In the genomic region with DNA sequence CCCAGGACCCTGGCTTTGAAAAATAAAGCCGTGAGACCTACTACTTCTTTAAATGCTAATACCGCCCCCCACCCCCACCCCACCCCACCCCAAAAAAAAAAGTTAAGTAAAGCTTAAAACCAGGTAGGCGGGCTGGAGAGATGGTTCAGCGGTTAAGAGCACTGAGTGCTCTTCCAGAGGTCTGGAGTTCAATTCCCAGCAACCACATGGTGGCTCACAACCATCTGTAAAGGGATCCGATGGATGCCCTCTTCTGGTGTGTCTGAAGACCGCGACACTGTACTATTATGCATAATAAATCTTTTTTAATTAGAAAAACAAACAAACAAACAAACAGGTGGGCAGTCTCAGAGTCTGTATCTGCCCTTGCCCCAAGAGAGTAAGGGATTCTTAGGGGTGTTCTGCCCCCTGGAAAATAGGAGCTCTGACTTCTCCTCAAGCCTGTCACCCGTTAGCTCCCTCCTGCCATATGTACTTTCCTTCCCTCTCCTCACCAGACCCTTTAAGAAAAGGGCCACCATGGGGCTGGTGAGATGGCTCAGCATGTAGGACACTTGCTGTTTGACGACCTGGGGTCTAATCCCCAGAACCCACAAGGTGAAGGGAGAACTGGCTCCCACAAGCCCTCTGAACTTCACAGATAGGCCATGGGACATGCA, we compare ENCODE assay signal across 8 mouse cellular contexts. TPM values are rescaled to one million over a fixed set of nuclear protein-coding genes. Genes with fewer than 3 reads are reported as not detected.
A peak's percentile ranks its signal among the peaks of the same experiment; 100 is the strongest.
DNase-seq lines count a peak whose midpoint lies in the region; ATAC-seq and TF ChIP-seq lines count a peak whose summit lies in the region.

A gene (minus strand): TSS at position 169 of the 659 bp plus-strand sequence.

- TF ChIP-seq CTCF in left cerebral cortex, adult 2 months (IDR thresholded peaks at IDR 0.05), result no peak
- 0 out of 2 replicates have a peak, but pooled peaks have one; percentile 15 for TF ChIP-seq CTCF in hindbrain, postnatal 0 days (IDR thresholded peaks at IDR 0.05; ENCODE audit: low read depth)

- DNase-seq in left cerebral cortex, adult 2 months (ENCODE audit: extremely low spot score in 1 of 2, low spot score in 2 of 2), result no peak
- DNase-seq in left cerebral cortex, adult 9 months (ENCODE audit: low spot score in 2 of 2), result no peak
- DNase-seq in adrenal gland, postnatal 14 days, result no peak
- DNase-seq in hindbrain, postnatal 0 days (ENCODE audit: low spot score), result no peak
- DNase-seq in lung, postnatal 36 days, result peak; percentile 8
- no peak for DNase-seq in urinary bladder, postnatal 14 days (ENCODE audit: low spot score)
- DNase-seq in right cerebral cortex, postnatal 36 days (ENCODE audit: low spot score in 2 of 2), result no peak

- peaks cover 9% of the 10 kb centered on the region for H3K4me1 ChIP-seq in forebrain, embryonic 13.5 days
- H3K4me1 ChIP-seq in hindbrain, postnatal 0 days (ENCODE audit: insufficient read depth, low read length), result no peaks in the 10 kb centered on the region

- H3K9ac ChIP-seq in forebrain, embryonic 13.5 days, result peak within 1 kb of the TSS; percentile 87
- H3K9ac ChIP-seq in hindbrain, postnatal 0 days (replicated peaks; ENCODE audit: low read length), result peak within 1 kb of the TSS; percentile 91

- H3K27ac ChIP-seq in left cerebral cortex, adult 2 months, result peak within 1 kb of the TSS; percentile 97
- H3K27ac ChIP-seq in forebrain, embryonic 13.5 days, result peak within 1 kb of the TSS; percentile 59
- H3K27ac ChIP-seq in hindbrain, postnatal 0 days, result peak within 1 kb of the TSS; percentile 91

- 12% methylated on average over 9 of the region's 9 CpGs for WGBS in forebrain, embryonic 13.5 days
- WGBS in hindbrain, postnatal 0 days, result 15% methylated on average over 9 of the region's 9 CpGs

- H3K4me3 ChIP-seq in left cerebral cortex, adult 2 months, result peak within 1 kb of the TSS; percentile 95
- peak within 1 kb of the TSS; percentile 75 for H3K4me3 ChIP-seq in forebrain, embryonic 13.5 days
- peak within 1 kb of the TSS; percentile 88 for H3K4me3 ChIP-seq in hindbrain, postnatal 0 days (ENCODE audit: low read length)

- peak; percentile 39; the same call in 1 of the 2 replicates for ATAC-seq in forebrain, embryonic 13.5 days
- ATAC-seq in hindbrain, postnatal 0 days, result peak; percentile 46

- peaks cover 5% of the 10 kb centered on the region; the same call in 1 of the 2 replicates for H3K36me3 ChIP-seq in forebrain, embryonic 13.5 days (ENCODE audit: poor library complexity, severe bottlenecking)
- 0 out of 2 replicates have a peak, but pooled peaks cover 10% of the 10 kb centered on the region for H3K36me3 ChIP-seq in hindbrain, postnatal 0 days (ENCODE audit: insufficient read depth, low read length)

- H3K4me2 ChIP-seq in forebrain, embryonic 13.5 days, result peak within 1 kb of the TSS; percentile 83
- H3K4me2 ChIP-seq in hindbrain, postnatal 0 days (ENCODE audit: low read depth, low read length), result peak within 1 kb of the TSS; percentile 71

- intact Hi-C loops in left cerebral cortex, adult 2 months (cut with DNase I), result no loop called here

- H3K27me3 ChIP-seq in forebrain, embryonic 13.5 days, result no peaks in the 10 kb centered on the region
- H3K27me3 ChIP-seq in hindbrain, postnatal 0 days (ENCODE audit: insufficient read depth, low read length), result no peaks in the 10 kb centered on the region

- H3K9me3 ChIP-seq in forebrain, embryonic 13.5 days (replicated peaks), result no peaks in the 10 kb centered on the region
- H3K9me3 ChIP-seq in hindbrain, postnatal 0 days (ENCODE audit: low read length), result no peaks in the 10 kb centered on the region

RNA-seq across cellular contexts. Expression of the gene that starts here (rescaled TPM):
- 10 to 100 TPM; 11.5 to 14.3 TPM for total RNA-seq in left cerebral cortex, adult 2 months (2021)
- 14.2 and 15.7 TPM in 2 replicates for total RNA-seq in adrenal gland, postnatal 14 days (2021)
- polyA plus RNA-seq in forebrain, embryonic 13.5 days (2015; fragmentation: Nextera tagmentation; extraction: Ambion mirVana), result 16.0 and 17.4 TPM in 2 replicates
- total RNA-seq in hindbrain, postnatal 0 days (2014; rRNA removed), result 9.6 and 13.2 TPM in 2 replicates
- polyA plus RNA-seq in hindbrain, postnatal 0 days (2015; fragmentation: Nextera tagmentation; extraction: Ambion mirVana), result 5.0 and 6.6 TPM in 2 replicates
